Mouse (Mus musculus) midbrain, embryonic 14.5 days (tissue): ENCODE measurements around the gene Xkr8. TPM values are rescaled to one million over a fixed set of nuclear protein-coding genes. Genes with fewer than 3 reads are reported as not detected.
A peak's percentile ranks its signal among the peaks of the same experiment; 100 is the strongest.

Experiments
- ATAC-seq: fragments of 200-750 bp; cut with Nextera tagmentation; 2 replicates; pipeline ENCODE4 v1.8.0; 2017; ENCODE audit warnings: moderate number of reproducible peaks, moderate library complexity; ENCODE audit not compliant: low FRiP score, low TSS enrichment
- DNase-seq: peaks from one replicate; pipeline ENCODE4 v3.0.0-alpha.2; 2015
- H3K27ac ChIP-seq: fragments of 300-500 bp; sonication (generic); replicated peaks from 2 replicates; pipeline ENCODE4 v1.5.1; 2014; ENCODE audit warnings: mild to moderate bottlenecking, low read depth, low read length, moderate library complexity
- H3K27me3 ChIP-seq: fragments of 300-500 bp; sonication (generic); 2 replicates; pipeline ENCODE4 v1.6.1; 2014; ENCODE audit warnings: low read length, control low read depth, mixed read lengths; ENCODE audit not compliant: control insufficient read depth, insufficient read depth
- H3K36me3 ChIP-seq: fragments of 300-500 bp; sonication (generic); 2 replicates; pipeline ENCODE4 v1.6.1; 2014; ENCODE audit warnings: low read length, control low read depth; ENCODE audit not compliant: control insufficient read depth, insufficient read depth
- H3K4me1 ChIP-seq: fragments of 300-500 bp; sonication (generic); 2 replicates; pipeline ENCODE4 v1.6.1; 2014; ENCODE audit warnings: mild to moderate bottlenecking, antibody characterized with exemption, low read length, control low read depth; ENCODE audit not compliant: control insufficient read depth, insufficient read depth
- H3K4me2 ChIP-seq: fragments of 300-500 bp; sonication (generic); 2 replicates; pipeline ENCODE4 v1.6.1; 2014; ENCODE audit warnings: mild to moderate bottlenecking, low read length, moderate library complexity
- H3K4me3 ChIP-seq: fragments of 300-500 bp; sonication (generic); replicated peaks from 2 replicates; pipeline ENCODE4 v1.5.1; 2014; ENCODE audit warnings: low read depth, low read length
- H3K9ac ChIP-seq: fragments of 300-500 bp; sonication (generic); replicated peaks from 2 replicates; pipeline ENCODE4 v1.6.1; 2014; ENCODE audit warnings: mild to moderate bottlenecking, low read length, moderate library complexity
- H3K9me3 ChIP-seq: fragments of 300-500 bp; sonication (generic); 2 replicates; pipeline ENCODE4 v1.6.1; 2016; ENCODE audit warnings: low read length, control low read depth, mixed read lengths; ENCODE audit not compliant: control insufficient read depth
- WGBS: fragments of 180-500 bp; shearing (Covaris S2); extraction: QIAGEN DNeasy Blood & Tissue Kit; methylation state at CpG from one replicate; pipeline ENCODE4 v1.1.7; 2014; 5-methylcytosine and 5-hydroxymethylcytosine counted together
- polyA plus RNA-seq: library from polyadenylated mRNA; unstranded; fragments of >200 nt; fragmentation: Nextera tagmentation; extraction: Ambion mirVana; gene quantifications from 2 replicates; pipeline ENCODE4 v1.2.1, GENCODE M21; 2014

The Xkr8 gene
- polyA plus RNA-seq, 1 experiment from 2014 or later = 5.2 TPM

DNA sequence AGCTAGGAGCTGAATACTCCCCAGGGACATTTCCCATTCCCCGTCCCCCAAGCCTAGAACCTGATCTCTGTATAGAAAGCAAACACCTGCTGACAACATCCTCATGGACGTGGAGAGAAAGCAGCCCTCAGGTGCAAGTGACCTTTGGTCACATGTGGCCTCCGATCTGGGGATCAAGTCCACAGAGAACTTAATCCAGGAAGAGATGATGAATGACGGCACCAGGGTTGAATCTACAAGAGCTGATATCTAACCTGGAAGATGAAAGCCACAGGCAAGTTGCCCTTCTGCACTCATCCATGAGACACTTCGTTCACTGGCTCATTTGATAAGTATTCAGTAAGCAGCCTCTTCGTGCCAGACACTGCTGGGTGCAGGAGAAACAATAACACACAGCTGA, 30.3 kb upstream of the Xkr8 start:
- no peak overlapping the region for H3K27ac ChIP-seq
- no peak overlapping the region for H3K9ac ChIP-seq
- no peak overlapping the region for H3K4me3 ChIP-seq
- DNase-seq (no peak), ATAC-seq (no peak)
- no peak overlapping the region for H3K4me2 ChIP-seq
- no peaks in the 10 kb centered on the region for H3K4me1 ChIP-seq
- H3K36me3 ChIP-seq = no peaks in the 10 kb centered on the region
- H3K9me3 ChIP-seq = no peaks in the 10 kb centered on the region
- H3K27me3 ChIP-seq = peaks cover under 1% of the 10 kb centered on the region; the same call in 1 of the 2 replicates
- WGBS = 81% methylated on average over 6 of the region's 6 CpGs

- ATAC-seq (no peak), DNase-seq (no peak)
- H3K4me3 ChIP-seq = no peak overlapping the region
- no peaks in the 10 kb centered on the region for H3K36me3 ChIP-seq
- H3K9me3 ChIP-seq = no peaks in the 10 kb centered on the region
- WGBS = 76% methylated on average over 3 of the region's 3 CpGs
- no peak overlapping the region for H3K27ac ChIP-seq
- no peak overlapping the region for H3K9ac ChIP-seq
- no peak overlapping the region for H3K4me2 ChIP-seq
- peaks cover 9% of the 10 kb centered on the region; the same call in 1 of the 2 replicates for H3K27me3 ChIP-seq
- H3K4me1 ChIP-seq = 0 out of 2 replicates have a peak, but pooled peaks cover 8% of the 10 kb centered on the region
Observed at GRCm38 (mm10) chr4:132760296-132760695, 27.9 kb upstream of the Xkr8 start.

- no peak overlapping the region for H3K4me3 ChIP-seq
- H3K27ac ChIP-seq = no peak overlapping the region
- whole genome bisulfite sequencing = 87% methylated on average over 7 of the region's 7 CpGs
- H3K36me3 ChIP-seq = no peaks in the 10 kb centered on the region
- ATAC-seq (no peak), DNase-seq (no peak)
- no peak overlapping the region for H3K9ac ChIP-seq
- H3K9me3 ChIP-seq = no peaks in the 10 kb centered on the region
- H3K27me3 ChIP-seq = peaks cover 9% of the 10 kb centered on the region; the same call in 1 of the 2 replicates
- 0 out of 2 replicates have a peak, but pooled peaks cover 8% of the 10 kb centered on the region for H3K4me1 ChIP-seq
- H3K4me2 ChIP-seq = no peak overlapping the region
Observed at GRCm38 (mm10) chr4:132757633-132758351, 25.4 kb upstream of the Xkr8 start.

GRCm38 (mm10) chr4:132756974-132757373, 24.6 kb upstream of the Xkr8 start, which contains the start of gene Smpdl3b:
TSS of gene Smpdl3b (minus strand) at chr4:132757252.
- WGBS = under 1% methylated on average over 22 of the region's 22 CpGs

GRCm38 (mm10) chr4:132752992-132753391, 20.6 kb upstream of the Xkr8 start:
- ATAC-seq = no peak
- H3K4me1 ChIP-seq = 0 out of 2 replicates have a peak, but pooled peaks cover 8% of the 10 kb centered on the region
- H3K4me3 ChIP-seq = no peak overlapping the region
- DNase-seq = no peak
- H3K27ac ChIP-seq = no peak overlapping the region
- peaks cover 9% of the 10 kb centered on the region; the same call in 1 of the 2 replicates for H3K27me3 ChIP-seq
- WGBS = 75% methylated on average over 6 of the region's 6 CpGs
- H3K36me3 ChIP-seq = no peaks in the 10 kb centered on the region
- no peaks in the 10 kb centered on the region for H3K9me3 ChIP-seq
- H3K4me2 ChIP-seq = no peak overlapping the region
- no peak overlapping the region for H3K9ac ChIP-seq

More at GRCm38 (mm10) chr4:132756974-132757373, 24.6 kb upstream of the Xkr8 start, which contains the start of gene Smpdl3b:
- H3K27me3 ChIP-seq = peaks cover 9% of the 10 kb centered on the region; the same call in 1 of the 2 replicates
- peak within 1 kb of the TSS; percentile 69 for H3K4me2 ChIP-seq
- H3K4me1 ChIP-seq = 0 out of 2 replicates have a peak, but pooled peaks cover 8% of the 10 kb centered on the region
- DNase-seq = peak; percentile 84
- H3K9ac ChIP-seq = peak within 1 kb of the TSS; percentile 45
- peak; percentile 46; the same call in 1 of the 2 replicates for ATAC-seq
- no peaks in the 10 kb centered on the region for H3K9me3 ChIP-seq
- no peaks in the 10 kb centered on the region for H3K36me3 ChIP-seq
- H3K4me3 ChIP-seq = peak within 1 kb of the TSS; percentile 29
- no peak within 1 kb of the TSS for H3K27ac ChIP-seq

- no peak overlapping the region for H3K9ac ChIP-seq
- no peaks in the 10 kb centered on the region for H3K27me3 ChIP-seq
- ATAC-seq = no peak
- WGBS = 81% methylated on average over 6 of the region's 6 CpGs
- no peak for DNase-seq
- H3K27ac ChIP-seq = no peak overlapping the region
- no peaks in the 10 kb centered on the region for H3K36me3 ChIP-seq
- no peaks in the 10 kb centered on the region for H3K9me3 ChIP-seq
- no peak overlapping the region for H3K4me2 ChIP-seq
- no peak overlapping the region for H3K4me3 ChIP-seq
- H3K4me1 ChIP-seq = peaks cover 7% of the 10 kb centered on the region; the same call in 1 of the 2 replicates
Observed at GRCm38 (mm10) chr4:132749258-132749982, 17.1 kb upstream of the Xkr8 start.

GRCm38 (mm10) chr4:132748778-132749177, 16.4 kb upstream of the Xkr8 start:
- H3K4me2 ChIP-seq = no peak overlapping the region
- H3K9me3 ChIP-seq = no peaks in the 10 kb centered on the region
- H3K9ac ChIP-seq = no peak overlapping the region
- 97% methylated on average over 4 of the region's 4 CpGs for WGBS
- no peak for DNase-seq
- H3K4me1 ChIP-seq = peaks cover 12% of the 10 kb centered on the region
- H3K27ac ChIP-seq = no peak overlapping the region
- no peaks in the 10 kb centered on the region for H3K36me3 ChIP-seq
- no peak for ATAC-seq
- H3K4me3 ChIP-seq = no peak overlapping the region
- no peaks in the 10 kb centered on the region for H3K27me3 ChIP-seq

DNA sequence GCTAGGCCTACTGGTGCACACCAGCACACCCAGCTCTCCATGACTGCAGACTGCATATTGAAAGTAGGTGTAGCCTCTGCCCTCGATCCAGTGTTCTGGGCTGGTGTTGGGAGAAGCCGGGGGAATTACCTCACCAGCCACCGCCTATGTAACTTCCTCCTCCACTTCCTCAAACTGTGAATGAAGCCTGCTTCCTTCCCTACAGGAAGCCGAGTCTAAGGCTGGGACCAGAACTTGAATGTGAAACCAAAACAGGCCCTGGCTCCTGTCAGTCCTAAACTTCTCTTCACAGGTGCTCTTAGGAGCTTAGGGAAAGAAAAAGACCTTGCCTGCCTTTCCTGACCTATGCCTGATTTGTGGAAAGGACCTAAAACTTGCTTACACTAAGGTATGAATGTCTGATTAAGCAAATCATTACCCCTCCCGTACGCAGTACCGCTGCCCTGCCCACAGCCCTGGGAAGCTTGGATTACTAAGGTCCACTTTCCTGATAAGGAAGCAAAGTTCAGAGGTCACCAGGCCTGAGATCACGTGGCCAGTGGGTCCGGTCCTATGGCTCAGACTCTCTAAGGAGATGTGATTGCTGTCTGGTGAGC, 15.4 kb upstream of the Xkr8 start:
- no peak overlapping the region for H3K4me3 ChIP-seq
- no peaks in the 10 kb centered on the region for H3K36me3 ChIP-seq
- 71% methylated on average over 9 of the region's 9 CpGs for WGBS
- no peak for DNase-seq
- no peak overlapping the region for H3K4me2 ChIP-seq
- no peaks in the 10 kb centered on the region for H3K27me3 ChIP-seq
- H3K9ac ChIP-seq = no peak overlapping the region
- H3K4me1 ChIP-seq = peaks cover 15% of the 10 kb centered on the region
- H3K27ac ChIP-seq = no peak overlapping the region
- H3K9me3 ChIP-seq = no peaks in the 10 kb centered on the region
- no peak for ATAC-seq
